Mouse (Mus musculus) kidney, embryonic 15.5 days (tissue): ENCODE results near the gene Tmem181a. TPM values are rescaled to one million over a fixed set of nuclear protein-coding genes. Genes with fewer than 3 reads are reported as not detected.
"Not testable (repeated sequence)": the region's sequence is repeated elsewhere in the genome, so short reads cannot be mapped to it uniquely, and the experiment has no call there.

Source experiments
- ATAC-seq: fragments of 200-750 bp; cut with Nextera tagmentation; replicated peaks from 2 replicates; pipeline ENCODE4 v1.8.0; 2017; ENCODE audit warnings: moderate TSS enrichment; ENCODE audit not compliant: low FRiP score
- H3K27ac ChIP-seq: fragments of 300-500 bp; sonication (generic); 2 replicates; pipeline ENCODE4 v1.5.1; 2015; ENCODE audit warnings: mild to moderate bottlenecking, inconsistent platforms
- H3K27me3 ChIP-seq: fragments of 300-500 bp; sonication (generic); 2 replicates; pipeline ENCODE4 v1.6.1; 2015; ENCODE audit warnings: inconsistent platforms
- H3K36me3 ChIP-seq: fragments of 300-500 bp; sonication (generic); 2 replicates; pipeline ENCODE4 v1.6.1; 2015; ENCODE audit warnings: inconsistent platforms
- H3K4me1 ChIP-seq: fragments of 300-500 bp; sonication (generic); 2 replicates; pipeline ENCODE4 v1.6.1; 2015; ENCODE audit warnings: inconsistent platforms
- H3K4me2 ChIP-seq: fragments of 300-500 bp; sonication (generic); 2 replicates; pipeline ENCODE4 v1.6.1; 2015; ENCODE audit warnings: moderate library complexity, mild to moderate bottlenecking, inconsistent platforms
- H3K4me3 ChIP-seq: fragments of 300-500 bp; sonication (generic); replicated peaks from 2 replicates; pipeline ENCODE4 v1.5.1; 2015; ENCODE audit warnings: mild to moderate bottlenecking, inconsistent platforms
- H3K9ac ChIP-seq: fragments of 300-500 bp; sonication (generic); 2 replicates; pipeline ENCODE4 v1.6.1; 2015; ENCODE audit warnings: mild to moderate bottlenecking, inconsistent platforms
- H3K9me3 ChIP-seq: fragments of 300-500 bp; sonication (generic); replicated peaks from 2 replicates; pipeline ENCODE4 v1.6.1; 2016; ENCODE audit warnings: inconsistent platforms
- whole genome bisulfite sequencing: fragments of 180-500 bp; shearing (Covaris S2); methylation state at CpG from one replicate; pipeline ENCODE4 v1.1.7; 2015; ENCODE audit warnings: mixed read lengths; 5-methylcytosine and 5-hydroxymethylcytosine counted together
- polyA plus RNA-seq: library from polyadenylated mRNA; unstranded; fragments of >200 nt; fragmentation: Nextera tagmentation; extraction: Ambion mirVana; gene quantifications from 2 replicates; pipeline ENCODE4 v1.2.1, GENCODE M21; 2015

Gene Tmem181a
- polyA plus RNA-seq, 1 experiment from 2014 or later, result 14.4 TPM

GRCm38 (mm10) chr17:6279772-6280171, 23.1 kb downstream of the Tmem181a start:
- not testable (repeated sequence) for ATAC-seq

GRCm38 (mm10) chr17:6280513-6280912, 23.9 kb downstream of the Tmem181a start:
- not testable (repeated sequence) for H3K9ac ChIP-seq, H3K27ac ChIP-seq, H3K9me3 ChIP-seq, H3K27me3 ChIP-seq, ATAC-seq, H3K4me2 ChIP-seq, H3K36me3 ChIP-seq, H3K4me1 ChIP-seq, H3K4me3 ChIP-seq
- 92% methylated on average over 19 of the region's 19 CpGs for WGBS

More at GRCm38 (mm10) chr17:6279772-6280171, 23.1 kb downstream of the Tmem181a start:
- not testable (repeated sequence) for H3K9ac ChIP-seq, H3K9me3 ChIP-seq, H3K4me1 ChIP-seq, H3K4me3 ChIP-seq, H3K4me2 ChIP-seq, H3K27ac ChIP-seq, H3K27me3 ChIP-seq, H3K36me3 ChIP-seq
- 91% methylated on average over 10 of the region's 10 CpGs for WGBS

- 89% methylated on average over 8 of the region's 10 CpGs for WGBS
- not testable (repeated sequence) for H3K9me3 ChIP-seq, H3K27ac ChIP-seq, H3K4me1 ChIP-seq, H3K4me2 ChIP-seq, ATAC-seq, H3K9ac ChIP-seq, H3K27me3 ChIP-seq, H3K4me3 ChIP-seq, H3K36me3 ChIP-seq
These were observed 26.5 kb downstream of the Tmem181a start for GRCm38 (mm10) chr17:6283137-6283536.

- not testable (repeated sequence) for H3K27me3 ChIP-seq, ATAC-seq, H3K4me1 ChIP-seq, H3K27ac ChIP-seq, H3K36me3 ChIP-seq, H3K9ac ChIP-seq, H3K9me3 ChIP-seq, H3K4me2 ChIP-seq, H3K4me3 ChIP-seq
- WGBS, result 88% methylated on average over 5 of the region's 5 CpGs
These were observed 29.5 kb downstream of the Tmem181a start for GRCm38 (mm10) chr17:6286169-6286568.

- not testable (repeated sequence) for H3K4me2 ChIP-seq, H3K4me1 ChIP-seq, H3K27me3 ChIP-seq, H3K9ac ChIP-seq, H3K36me3 ChIP-seq, ATAC-seq, H3K4me3 ChIP-seq, H3K9me3 ChIP-seq, H3K27ac ChIP-seq
- 93% methylated on average over 12 of the region's 12 CpGs for WGBS
These were observed 32.4 kb downstream of the Tmem181a start for GRCm38 (mm10) chr17:6289045-6289444.

- H3K36me3 ChIP-seq, H3K9me3 ChIP-seq, H3K4me1 ChIP-seq, H3K27ac ChIP-seq, H3K9ac ChIP-seq, H3K4me2 ChIP-seq, H3K27me3 ChIP-seq, H3K4me3 ChIP-seq: not testable (repeated sequence)
- ATAC-seq, result 0 out of 2 replicates have a peak, but pooled peaks have one; percentile 52
- 100% methylated on average over 1 of the region's 5 CpGs for WGBS
These were observed 37.2 kb downstream of the Tmem181a start for GRCm38 (mm10) chr17:6293882-6294281.

GRCm38 (mm10) chr17:6297060-6297795, 40.6 kb downstream of the Tmem181a start:
- H3K9ac ChIP-seq, H3K4me3 ChIP-seq, H3K9me3 ChIP-seq, H3K36me3 ChIP-seq, ATAC-seq, H3K4me1 ChIP-seq, H3K27ac ChIP-seq, H3K27me3 ChIP-seq, H3K4me2 ChIP-seq: not testable (repeated sequence)
- 87% methylated on average over 9 of the region's 15 CpGs for WGBS

- not testable (repeated sequence) for H3K27ac ChIP-seq, H3K36me3 ChIP-seq, H3K4me1 ChIP-seq, H3K27me3 ChIP-seq, H3K4me3 ChIP-seq, H3K9me3 ChIP-seq, H3K9ac ChIP-seq, H3K4me2 ChIP-seq
- 55% methylated on average over 9 of the region's 12 CpGs for WGBS
- 0 out of 2 replicates have a peak, but pooled peaks have one; percentile 38 for ATAC-seq
These were observed 43.7 kb downstream of the Tmem181a start for GRCm38 (mm10) chr17:6300190-6300863.

- H3K36me3 ChIP-seq, ATAC-seq, H3K27me3 ChIP-seq, H3K27ac ChIP-seq, H3K4me1 ChIP-seq, H3K4me3 ChIP-seq, H3K4me2 ChIP-seq, H3K9ac ChIP-seq, H3K9me3 ChIP-seq: not testable (repeated sequence)
- WGBS, result 95% methylated on average over 5 of the region's 6 CpGs
These were observed 48.2 kb downstream of the Tmem181a start for GRCm38 (mm10) chr17:6304891-6305290.

- H3K4me3 ChIP-seq, H3K27me3 ChIP-seq, H3K4me1 ChIP-seq, ATAC-seq, H3K9me3 ChIP-seq, H3K36me3 ChIP-seq, H3K4me2 ChIP-seq, H3K27ac ChIP-seq, H3K9ac ChIP-seq: not testable (repeated sequence)
- WGBS, result 94% methylated on average over 12 of the region's 12 CpGs
These were observed 49.1 kb downstream of the Tmem181a start for GRCm38 (mm10) chr17:6305656-6306270.

GRCm38 (mm10) chr17:6306503-6306902, 49.8 kb downstream of the Tmem181a start:
- H3K36me3 ChIP-seq, H3K9ac ChIP-seq, H3K27ac ChIP-seq, ATAC-seq, H3K9me3 ChIP-seq, H3K4me3 ChIP-seq, H3K4me1 ChIP-seq, H3K4me2 ChIP-seq, H3K27me3 ChIP-seq: not testable (repeated sequence)
- WGBS, result 93% methylated on average over 11 of the region's 13 CpGs

GRCm38 (mm10) chr17:6311716-6312115, 55.1 kb downstream of the Tmem181a start:
- not testable (repeated sequence) for H3K27ac ChIP-seq, H3K36me3 ChIP-seq, H3K9ac ChIP-seq, H3K4me3 ChIP-seq, ATAC-seq, H3K27me3 ChIP-seq, H3K4me1 ChIP-seq, H3K4me2 ChIP-seq, H3K9me3 ChIP-seq
- WGBS, result 92% methylated on average over 7 of the region's 7 CpGs
